Mouse (Mus musculus): ENCODE data around the gene Lmln.
"Not testable (repeated sequence)": the region's sequence is repeated elsewhere in the genome, so short reads cannot be mapped to it uniquely, and the experiment has no call there.

The Lmln gene

GRCm38 (mm10) chr16:33058033-33058432 is 4.3 kb upstream of the Lmln start:
- DNase-seq (ENCODE audit: low read depth, low spot score), result no peak

GRCm38 (mm10) chr16:33058656-33059055 is 3.7 kb upstream of the Lmln start:
- not testable (repeated sequence) for DNase-seq (ENCODE audit: low read depth, low spot score)

- DNase-seq (ENCODE audit: low read depth, low spot score), result no peak
Observed at GRCm38 (mm10) chr16:33059471-33059870, 2.9 kb upstream of the Lmln start.

GRCm38 (mm10) chr16:33060926-33061325 is 1.4 kb upstream of the Lmln start:
- no peak for DNase-seq (ENCODE audit: low read depth, low spot score)

GRCm38 (mm10) chr16:33061400-33061799 is 921 bp upstream of the Lmln start:
- DNase-seq (ENCODE audit: low read depth, low spot score), result no peak

- DNase-seq (ENCODE audit: low read depth, low spot score), result no peak
Observed at GRCm38 (mm10) chr16:33062682-33063131, 386 bp downstream of the Lmln start.

GRCm38 (mm10) chr16:33063267-33063666 is 946 bp downstream of the Lmln start:
- DNase-seq (ENCODE audit: low read depth, low spot score), result no peak

GRCm38 (mm10) chr16:33064636-33065035 is 2.3 kb downstream of the Lmln start:
- no peak for DNase-seq (ENCODE audit: low read depth, low spot score)

GRCm38 (mm10) chr16:33070928-33071327 is 8.6 kb downstream of the Lmln start:
- DNase-seq (ENCODE audit: low read depth, low spot score), result no peak

GRCm38 (mm10) chr16:33072871-33073557 is 10.7 kb downstream of the Lmln start:
- peak; percentile 82 for DNase-seq (ENCODE audit: low read depth, low spot score)

- DNase-seq (ENCODE audit: low read depth, low spot score), result peak; percentile 40
Observed at GRCm38 (mm10) chr16:33074967-33075366, 12.6 kb downstream of the Lmln start.

GRCm38 (mm10) chr16:33076078-33076477 is 13.8 kb downstream of the Lmln start:
- DNase-seq (ENCODE audit: low read depth, low spot score), result no peak

- no peak for DNase-seq (ENCODE audit: low read depth, low spot score)
Observed at GRCm38 (mm10) chr16:33077069-33077627, 14.8 kb downstream of the Lmln start.

- DNase-seq (ENCODE audit: low read depth, low spot score), result no peak
Observed at GRCm38 (mm10) chr16:33080063-33080462, 17.7 kb downstream of the Lmln start.

- no peak for DNase-seq (ENCODE audit: low read depth, low spot score)
Observed at GRCm38 (mm10) chr16:33082951-33083350, 20.6 kb downstream of the Lmln start.

GRCm38 (mm10) chr16:33083996-33084395 is 21.7 kb downstream of the Lmln start:
- no peak for DNase-seq (ENCODE audit: low read depth, low spot score)

GRCm38 (mm10) chr16:33085666-33086065 is 23.3 kb downstream of the Lmln start:
- DNase-seq (ENCODE audit: low read depth, low spot score), result no peak

GRCm38 (mm10) chr16:33113726-33114125 is 51.4 kb downstream of the Lmln start:
- DNase-seq (ENCODE audit: low read depth, low spot score), result no peak

GRCm38 (mm10) chr16:33123373-33123772 is 61.1 kb downstream of the Lmln start:
- no peak for DNase-seq (ENCODE audit: low read depth, low spot score)

GRCm38 (mm10) chr16:33123938-33124820 is 61.9 kb downstream of the Lmln start:
- DNase-seq (ENCODE audit: low read depth, low spot score), result peak; percentile 33

- DNase-seq (ENCODE audit: low read depth, low spot score), result no peak
Observed at GRCm38 (mm10) chr16:33127052-33127451, 64.7 kb downstream of the Lmln start.

GRCm38 (mm10) chr16:33130731-33131130 is 68.4 kb downstream of the Lmln start:
- no peak for DNase-seq (ENCODE audit: low read depth, low spot score)
